Mouse (Mus musculus): ENCODE measurements around the gene Snx29. TPM values are rescaled to one million over a fixed set of nuclear protein-coding genes. Genes with fewer than 3 reads are reported as not detected.

Gene Snx29
- polyA plus RNA-seq, 1 experiment from 2014 or later: 13.0 TPM

DNA sequence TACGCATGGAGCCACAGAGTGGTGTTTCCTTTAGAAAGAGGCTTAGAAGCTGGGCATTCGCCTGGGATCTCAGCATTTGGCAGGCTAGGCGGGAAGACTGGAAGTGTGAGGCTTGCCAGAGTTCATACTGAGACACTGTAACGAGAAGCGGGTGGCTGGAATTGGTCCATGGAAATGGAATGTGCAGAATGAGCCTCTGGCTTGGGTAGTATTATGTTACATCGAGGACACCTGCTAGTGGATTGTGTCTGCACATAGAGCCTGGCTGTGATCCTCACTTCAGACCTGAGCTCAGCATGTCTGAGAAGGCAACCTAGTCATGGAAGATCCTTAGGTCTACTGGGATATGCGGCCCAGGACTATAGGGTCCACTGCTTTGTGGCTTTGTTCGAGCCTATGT, 209.9 kb downstream of the Snx29 start:
- H3K9ac ChIP-seq: no peak overlapping the region
- H3K9me3 ChIP-seq (replicated peaks): no peaks in the 10 kb centered on the region
- ATAC-seq: peak; percentile 38; the same call in 1 of the 2 replicates
- H3K27ac ChIP-seq: no peak overlapping the region
- H3K36me3 ChIP-seq (ENCODE audit: poor library complexity, severe bottlenecking): no peaks in the 10 kb centered on the region
- no peak overlapping the region for H3K4me2 ChIP-seq
- H3K27me3 ChIP-seq: no peaks in the 10 kb centered on the region
- no peak overlapping the region for H3K4me3 ChIP-seq
- 77% methylated on average over 8 of the region's 8 CpGs for WGBS
- peaks cover 9% of the 10 kb centered on the region for H3K4me1 ChIP-seq

DNA sequence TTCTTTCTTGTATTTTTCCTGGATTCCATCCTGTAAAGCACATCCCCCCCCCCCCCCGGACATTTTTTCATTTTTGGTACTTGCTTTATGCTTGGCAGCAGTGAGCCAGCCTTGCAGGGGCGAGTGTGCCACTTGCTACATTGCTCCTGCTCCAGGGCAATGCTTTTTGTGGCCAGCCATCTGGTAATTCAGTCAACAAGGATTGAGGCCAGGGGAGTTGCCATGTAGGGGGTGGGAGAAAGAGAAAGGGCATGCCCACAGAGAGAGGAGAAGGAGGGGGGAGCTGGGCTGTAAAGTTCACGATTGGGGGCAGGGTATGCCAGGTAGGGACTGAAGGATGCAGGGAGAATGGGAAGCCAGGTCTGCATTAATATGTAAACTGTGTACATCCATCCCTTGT, 210.7 kb downstream of the Snx29 start:
- peaks cover 11% of the 10 kb centered on the region for H3K4me1 ChIP-seq
- no peaks in the 10 kb centered on the region for H3K36me3 ChIP-seq (ENCODE audit: poor library complexity, severe bottlenecking)
- H3K9ac ChIP-seq: no peak overlapping the region
- H3K27me3 ChIP-seq: no peaks in the 10 kb centered on the region
- H3K9me3 ChIP-seq (replicated peaks): no peaks in the 10 kb centered on the region
- no peak overlapping the region for H3K27ac ChIP-seq
- WGBS: 80% methylated on average over 3 of the region's 3 CpGs
- ATAC-seq: no peak
- H3K4me2 ChIP-seq: no peak overlapping the region
- no peak overlapping the region for H3K4me3 ChIP-seq

DNA sequence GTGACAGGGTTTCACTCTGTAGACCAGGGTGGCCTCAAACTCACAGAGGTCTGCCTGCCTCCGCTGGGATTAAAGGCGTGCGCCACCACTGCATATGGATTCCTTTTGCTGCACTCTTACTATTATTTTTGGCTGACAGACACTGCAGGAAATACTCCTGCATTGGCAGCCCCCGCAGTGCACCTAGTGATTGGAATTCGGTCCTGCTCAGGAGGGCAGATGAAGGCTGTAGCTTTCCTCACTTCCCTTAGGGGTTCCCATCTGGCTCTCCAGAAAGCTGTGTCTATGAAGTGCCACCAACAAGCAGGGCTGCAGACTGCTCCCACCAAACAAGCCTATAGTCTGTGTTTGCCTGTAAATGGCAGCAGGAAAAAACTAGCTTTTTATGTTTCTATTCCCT, 215.0 kb downstream of the Snx29 start:
- no peak overlapping the region for H3K27ac ChIP-seq
- H3K4me3 ChIP-seq: no peak overlapping the region
- H3K9ac ChIP-seq: no peak overlapping the region
- WGBS: 43% methylated on average over 5 of the region's 5 CpGs
- no peak overlapping the region for H3K4me2 ChIP-seq
- H3K27me3 ChIP-seq: no peaks in the 10 kb centered on the region
- H3K9me3 ChIP-seq (replicated peaks): no peaks in the 10 kb centered on the region
- no peak for ATAC-seq
- peaks cover 3% of the 10 kb centered on the region; the same call in 1 of the 2 replicates for H3K4me1 ChIP-seq
- H3K36me3 ChIP-seq (ENCODE audit: poor library complexity, severe bottlenecking): no peaks in the 10 kb centered on the region

DNA sequence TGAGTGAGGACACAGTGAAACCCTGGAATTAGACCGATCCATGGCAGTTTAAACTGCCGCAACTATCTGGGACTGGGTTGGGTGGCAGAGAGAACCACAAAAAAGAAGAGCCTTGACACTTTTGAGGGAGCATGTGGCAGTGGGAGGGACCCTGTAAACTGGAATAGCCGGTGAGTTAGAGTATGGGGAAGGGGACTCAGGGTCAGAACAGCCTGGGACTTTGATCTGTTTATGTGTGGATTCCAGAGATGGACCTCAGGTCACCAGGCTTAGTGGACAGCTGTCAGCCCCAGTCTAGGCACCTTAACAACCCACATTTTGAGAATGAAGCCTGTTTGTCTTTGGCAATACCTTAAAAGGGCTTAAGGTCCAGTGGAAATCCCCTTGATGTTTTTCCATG, 215.5 kb downstream of the Snx29 start:
- WGBS: 32% methylated on average over 3 of the region's 3 CpGs
- Histone ChIP-seq H3K4me1 (peaks cover 3% of the 10 kb centered on the region; the same call in 1 of the 2 replicates), H3K27ac (no peak overlapping the region), H3K9ac (no peak overlapping the region), H3K27me3 (no peaks in the 10 kb centered on the region), H3K4me2 (no peak overlapping the region), H3K9me3 (replicated peaks) (no peaks in the 10 kb centered on the region), H3K4me3 (no peak overlapping the region), H3K36me3 (ENCODE audit: poor library complexity, severe bottlenecking) (no peaks in the 10 kb centered on the region)
- no peak for ATAC-seq

DNA sequence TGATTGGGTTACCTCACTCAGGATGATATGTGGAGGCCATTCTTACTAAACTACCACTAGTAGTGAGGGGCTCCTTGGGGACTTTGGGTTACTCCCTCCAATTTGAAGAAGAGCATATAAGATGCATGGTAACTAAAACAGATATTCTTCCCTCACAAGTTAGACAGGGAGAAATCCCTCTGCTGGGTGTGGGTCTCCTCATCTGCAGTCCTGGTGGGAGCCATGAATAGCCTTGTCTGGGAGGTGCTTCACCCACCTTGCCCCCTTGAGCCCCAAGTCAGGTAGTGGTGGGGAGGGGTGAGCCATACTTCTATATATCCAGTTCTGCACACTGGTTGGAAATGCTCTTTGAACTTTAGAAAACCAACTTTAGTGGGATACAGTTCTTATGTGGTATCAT, 218.3 kb downstream of the Snx29 start:
- Histone ChIP-seq H3K4me3 (no peak overlapping the region), H3K4me2 (no peak overlapping the region), H3K4me1 (peaks cover 3% of the 10 kb centered on the region; the same call in 1 of the 2 replicates), H3K36me3 (ENCODE audit: poor library complexity, severe bottlenecking) (no peaks in the 10 kb centered on the region), H3K27me3 (no peaks in the 10 kb centered on the region), H3K9ac (no peak overlapping the region), H3K27ac (no peak overlapping the region), H3K9me3 (replicated peaks) (no peaks in the 10 kb centered on the region)
- no peak for ATAC-seq

DNA sequence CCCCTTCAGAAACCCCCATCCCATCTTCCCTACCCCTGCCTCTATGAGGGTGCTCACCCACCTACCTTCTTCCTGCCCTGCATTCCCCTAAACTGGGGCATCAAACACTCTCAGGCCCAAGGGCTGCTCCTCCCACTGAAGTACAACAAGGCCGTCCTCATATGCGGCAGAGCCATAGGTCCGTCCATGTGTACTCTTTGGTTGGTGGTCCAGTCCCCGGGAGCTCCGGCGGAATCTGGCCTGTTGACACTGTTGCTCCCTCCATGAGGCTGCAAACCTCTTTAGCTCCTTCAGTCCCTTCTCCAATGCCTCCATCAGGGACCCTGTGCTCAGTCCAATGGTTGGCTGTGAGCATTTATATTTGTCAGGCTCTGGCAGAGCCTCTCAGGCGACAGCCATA, 219.1 kb downstream of the Snx29 start:
- Histone ChIP-seq H3K4me3 (no peak overlapping the region), H3K9ac (no peak overlapping the region), H3K4me2 (no peak overlapping the region), H3K4me1 (peaks cover 3% of the 10 kb centered on the region; the same call in 1 of the 2 replicates), H3K27ac (no peak overlapping the region), H3K9me3 (replicated peaks) (no peaks in the 10 kb centered on the region), H3K27me3 (no peaks in the 10 kb centered on the region), H3K36me3 (ENCODE audit: poor library complexity, severe bottlenecking) (no peaks in the 10 kb centered on the region)
- 91% methylated on average over 7 of the region's 7 CpGs for WGBS
- no peak for ATAC-seq

DNA sequence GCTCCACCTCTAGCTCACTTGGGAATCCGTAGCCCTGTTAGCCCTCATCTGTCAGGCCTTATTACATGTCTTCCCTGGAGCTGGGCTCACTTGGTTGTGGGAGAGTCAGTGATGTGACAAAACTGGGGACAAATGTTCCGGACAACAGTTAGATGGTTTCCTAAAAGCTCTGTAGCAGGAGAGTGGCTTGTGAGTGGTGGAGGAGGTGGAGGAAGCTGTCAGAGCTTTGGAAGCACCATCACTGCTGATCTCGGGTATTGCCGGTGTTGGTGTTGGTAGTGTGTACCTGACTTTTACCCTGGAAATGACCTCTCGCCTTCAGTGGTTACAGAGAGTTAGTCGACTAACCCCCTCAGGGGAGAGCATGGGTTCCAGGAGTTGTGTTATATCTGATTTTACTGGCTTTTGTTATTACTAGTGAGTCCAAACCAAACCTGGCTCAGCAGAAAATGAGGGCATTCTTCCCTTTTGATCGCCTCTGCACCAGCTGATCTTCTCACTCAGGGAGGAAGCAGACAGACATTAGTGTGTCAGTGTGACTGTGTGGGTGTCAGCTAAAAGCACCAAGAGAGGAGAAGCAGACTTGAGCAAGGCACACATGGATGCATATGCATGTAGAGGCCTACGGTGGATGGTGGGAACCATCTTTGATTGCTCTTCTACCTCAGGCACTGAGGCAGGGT, 227.5 kb downstream of the Snx29 start:
- 92% methylated on average over 8 of the region's 8 CpGs for WGBS

DNA sequence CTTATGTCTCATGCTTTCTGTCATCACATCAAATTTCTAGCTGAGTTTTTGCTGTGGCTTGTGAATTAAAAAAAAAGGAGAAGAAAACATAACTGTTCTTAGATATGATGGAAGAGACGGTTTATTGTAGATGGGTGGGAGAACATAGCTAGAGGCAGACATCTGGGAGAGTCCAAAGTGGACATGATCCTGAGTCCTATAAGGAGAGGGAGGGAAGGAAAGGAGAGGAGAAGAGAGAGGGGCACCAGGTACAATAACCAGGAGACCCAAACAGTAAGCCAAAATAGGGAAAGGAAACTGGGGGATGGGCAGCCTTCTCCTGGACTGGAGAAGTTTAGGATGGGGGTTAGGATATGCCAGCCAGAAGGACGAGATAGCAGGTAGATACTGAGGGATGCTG, 239.0 kb downstream of the Snx29 start:
- H3K9me3 ChIP-seq (replicated peaks): no peaks in the 10 kb centered on the region
- no peak overlapping the region for H3K27ac ChIP-seq
- no peak overlapping the region for H3K4me3 ChIP-seq
- WGBS: 83% methylated on average over 2 of the region's 2 CpGs
- H3K4me2 ChIP-seq: no peak overlapping the region
- no peaks in the 10 kb centered on the region for H3K27me3 ChIP-seq
- no peak overlapping the region for H3K9ac ChIP-seq
- H3K4me1 ChIP-seq: no peaks in the 10 kb centered on the region
- ATAC-seq: no peak
- no peaks in the 10 kb centered on the region for H3K36me3 ChIP-seq (ENCODE audit: poor library complexity, severe bottlenecking)

More for the DNA sequence above, 227.5 kb downstream of the Snx29 start:
- Histone ChIP-seq H3K4me3 (no peak overlapping the region), H3K9me3 (replicated peaks) (no peaks in the 10 kb centered on the region), H3K27ac (no peak overlapping the region), H3K36me3 (ENCODE audit: poor library complexity, severe bottlenecking) (no peaks in the 10 kb centered on the region), H3K4me1 (no peaks in the 10 kb centered on the region), H3K9ac (no peak overlapping the region), H3K27me3 (no peaks in the 10 kb centered on the region), H3K4me2 (no peak overlapping the region)
- no peak for ATAC-seq

DNA sequence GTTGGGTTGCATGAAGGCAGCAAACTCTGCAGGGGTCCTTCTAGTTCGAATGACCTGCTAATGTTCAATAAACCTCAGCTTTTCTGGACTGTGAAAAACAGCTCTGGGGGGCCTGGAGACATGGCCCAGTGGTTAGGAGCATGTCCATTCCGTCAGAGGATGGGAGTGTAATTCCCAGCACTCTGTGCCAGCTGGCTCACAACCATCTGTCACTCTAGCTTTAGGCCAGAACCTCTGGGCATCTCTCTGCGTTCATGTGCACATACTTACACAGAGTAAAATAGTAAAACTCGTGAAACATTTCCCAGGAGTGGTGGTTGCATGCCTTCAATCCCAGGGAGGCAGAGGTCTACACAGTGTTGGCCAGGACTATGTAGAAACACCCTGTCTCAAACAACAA, 241.1 kb downstream of the Snx29 start:
- ATAC-seq: no peak
- Histone ChIP-seq H3K9ac (no peak overlapping the region), H3K27ac (no peak overlapping the region), H3K4me1 (no peaks in the 10 kb centered on the region), H3K27me3 (no peaks in the 10 kb centered on the region), H3K36me3 (ENCODE audit: poor library complexity, severe bottlenecking) (no peaks in the 10 kb centered on the region), H3K4me3 (no peak overlapping the region), H3K4me2 (no peak overlapping the region), H3K9me3 (replicated peaks) (no peaks in the 10 kb centered on the region)
- 60% methylated on average over 4 of the region's 4 CpGs for WGBS

DNA sequence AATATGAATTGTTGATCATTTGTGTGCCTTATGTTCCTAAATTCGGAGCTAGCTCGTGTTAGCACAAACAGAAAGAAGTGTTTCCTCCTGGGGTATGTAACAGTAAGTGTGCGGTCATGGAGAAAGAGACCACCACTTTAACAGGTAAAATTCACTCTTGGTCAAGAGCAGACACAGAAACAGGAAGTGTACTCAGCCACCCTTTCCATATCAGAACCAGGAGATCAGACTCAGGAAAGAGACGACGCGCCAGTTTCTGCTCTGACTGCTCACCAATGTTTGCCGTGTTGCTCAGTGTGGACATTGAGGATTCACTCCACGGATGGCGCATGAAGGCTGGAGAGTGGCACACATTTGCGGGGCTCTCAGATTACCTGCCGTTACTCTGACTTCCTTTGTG, 242.4 kb downstream of the Snx29 start:
- no peak overlapping the region for H3K27ac ChIP-seq
- H3K4me3 ChIP-seq: no peak overlapping the region
- H3K4me1 ChIP-seq: no peaks in the 10 kb centered on the region
- 85% methylated on average over 11 of the region's 11 CpGs for WGBS
- H3K9me3 ChIP-seq (replicated peaks): no peaks in the 10 kb centered on the region
- H3K4me2 ChIP-seq: no peak overlapping the region
- no peak overlapping the region for H3K9ac ChIP-seq
- no peak for ATAC-seq
- H3K36me3 ChIP-seq (ENCODE audit: poor library complexity, severe bottlenecking): no peaks in the 10 kb centered on the region
- no peaks in the 10 kb centered on the region for H3K27me3 ChIP-seq

DNA sequence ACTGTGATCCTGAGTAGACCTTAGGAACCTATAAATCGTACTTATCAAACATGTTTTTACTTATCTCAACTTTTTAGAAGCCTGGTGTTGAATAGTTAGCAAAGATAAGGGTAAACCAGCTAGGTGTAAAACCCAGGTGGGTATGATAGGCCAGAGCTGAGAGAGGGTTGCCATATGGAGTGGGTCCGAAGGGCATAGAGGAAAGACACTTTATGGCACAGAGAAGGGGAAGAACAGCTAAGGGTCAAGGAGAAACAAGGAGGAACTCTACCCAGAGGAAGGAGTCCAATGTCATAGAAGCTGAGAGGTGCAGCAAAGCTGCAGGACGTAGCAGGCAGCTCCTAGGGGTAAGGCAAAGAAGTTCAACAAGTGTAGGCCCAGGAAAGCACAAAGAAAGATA, 244.9 kb downstream of the Snx29 start:
- Histone ChIP-seq H3K36me3 (ENCODE audit: poor library complexity, severe bottlenecking) (0 out of 2 replicates have a peak, but pooled peaks cover 4% of the 10 kb centered on the region), H3K9me3 (replicated peaks) (no peaks in the 10 kb centered on the region), H3K4me3 (no peak overlapping the region), H3K27ac (no peak overlapping the region), H3K9ac (no peak overlapping the region), H3K4me1 (no peaks in the 10 kb centered on the region), H3K27me3 (no peaks in the 10 kb centered on the region), H3K4me2 (no peak overlapping the region)
- ATAC-seq: no peak
- WGBS: 83% methylated on average over 3 of the region's 3 CpGs

DNA sequence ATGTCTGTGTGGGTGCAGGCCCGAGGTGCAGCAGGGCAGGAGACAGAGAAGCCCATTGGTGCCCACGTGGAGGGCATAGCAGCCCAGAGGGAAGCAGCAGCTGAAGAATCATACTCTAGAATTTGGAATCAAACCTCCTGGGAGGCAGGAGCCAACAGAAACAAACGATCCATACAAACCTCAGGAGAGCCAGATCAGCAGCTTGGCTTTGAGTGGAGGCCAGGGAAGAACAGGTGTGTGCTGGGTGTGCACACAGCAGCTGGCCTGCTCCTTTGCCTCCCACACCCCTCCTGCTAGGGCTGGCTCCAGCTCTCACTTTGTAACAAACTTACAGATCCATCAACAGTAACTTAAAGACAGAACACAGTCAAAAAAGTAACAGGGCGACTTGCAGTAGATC, 245.4 kb downstream of the Snx29 start:
- Histone ChIP-seq H3K9ac (no peak overlapping the region), H3K27me3 (no peaks in the 10 kb centered on the region), H3K4me2 (no peak overlapping the region), H3K9me3 (replicated peaks) (no peaks in the 10 kb centered on the region), H3K36me3 (ENCODE audit: poor library complexity, severe bottlenecking) (0 out of 2 replicates have a peak, but pooled peaks cover 4% of the 10 kb centered on the region), H3K4me3 (no peak overlapping the region), H3K27ac (no peak overlapping the region), H3K4me1 (no peaks in the 10 kb centered on the region)
- 71% methylated on average over 4 of the region's 4 CpGs for WGBS
- ATAC-seq: no peak

DNA sequence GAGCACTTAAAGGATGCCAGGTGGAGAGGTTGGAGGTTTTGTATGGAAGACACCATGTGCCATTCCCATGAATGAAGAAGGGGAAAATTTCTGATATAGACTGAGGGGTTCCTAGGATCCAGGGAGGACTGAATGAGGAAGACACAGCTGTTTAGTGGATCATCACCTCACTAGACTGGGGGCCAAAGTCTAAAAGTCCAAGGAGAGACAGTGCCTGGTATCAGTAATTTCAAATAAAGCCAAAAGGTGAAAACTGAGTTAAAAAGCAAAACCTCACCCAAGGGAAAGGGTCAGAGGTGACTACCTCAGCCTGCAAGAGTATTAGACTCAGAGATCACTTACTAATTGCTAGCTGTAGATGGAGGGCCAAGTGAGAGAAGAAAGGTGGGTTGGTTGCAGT, 245.9 kb downstream of the Snx29 start:
- no peak overlapping the region for H3K4me2 ChIP-seq
- no peaks in the 10 kb centered on the region for H3K4me1 ChIP-seq
- no peaks in the 10 kb centered on the region for H3K9me3 ChIP-seq (replicated peaks)
- H3K36me3 ChIP-seq (ENCODE audit: poor library complexity, severe bottlenecking): 0 out of 2 replicates have a peak, but pooled peaks cover 4% of the 10 kb centered on the region
- H3K27me3 ChIP-seq: no peaks in the 10 kb centered on the region
- H3K9ac ChIP-seq: no peak overlapping the region
- no peak for ATAC-seq
- H3K4me3 ChIP-seq: no peak overlapping the region
- no peak overlapping the region for H3K27ac ChIP-seq

All from forebrain, embryonic 13.5 days (tissue).